Mouse (Mus musculus): ENCODE measurements around the gene Rprm. TPM values are rescaled to one million over a fixed set of nuclear protein-coding genes. Genes with fewer than 3 reads are reported as not detected.
A peak's percentile ranks its signal among the peaks of the same experiment; 100 is the strongest.

Rprm gene
- polyA plus RNA-seq, 1 experiment from 2014 or later: 35.6 TPM

GRCm38 (mm10) chr2:54083861-54084736 is 1.3 kb downstream of the Rprm start:
- 1% methylated on average over 29 of the region's 29 CpGs for whole genome bisulfite sequencing
- H3K27me3 ChIP-seq (ENCODE audit: control insufficient read depth, insufficient read depth, low read length): peaks cover 9% of the 10 kb centered on the region; the same call in 1 of the 2 replicates
- peak overlapping the region; percentile 77 for H3K27ac ChIP-seq (ENCODE audit: low read depth, low read length)
- no peaks in the 10 kb centered on the region for H3K9me3 ChIP-seq (ENCODE audit: control insufficient read depth, low read length)
- H3K4me1 ChIP-seq (ENCODE audit: control insufficient read depth, insufficient read depth, low read length): 0 out of 2 replicates have a peak, but pooled peaks cover 3% of the 10 kb centered on the region
- peak overlapping the region; percentile 56 for H3K9ac ChIP-seq (ENCODE audit: low read depth, low read length)
- H3K36me3 ChIP-seq (ENCODE audit: control insufficient read depth, insufficient read depth, low read length): no peaks in the 10 kb centered on the region
- peak overlapping the region; percentile 68 for H3K4me2 ChIP-seq (replicated peaks; ENCODE audit: low read depth, low read length)
- H3K4me3 ChIP-seq (ENCODE audit: low read length): peak overlapping the region; percentile 50
- peak; percentile 37; the same call in 1 of the 2 replicates for ATAC-seq (ENCODE audit: low FRiP score, low TSS enrichment)

- H3K4me2 ChIP-seq (replicated peaks; ENCODE audit: low read depth, low read length): no peak overlapping the region
- H3K9me3 ChIP-seq (ENCODE audit: control insufficient read depth, low read length): no peaks in the 10 kb centered on the region
These were observed 6.4 kb downstream of the Rprm start for GRCm38 (mm10) chr2:54078961-54079360.

GRCm38 (mm10) chr2:54071526-54071925 is 13.8 kb downstream of the Rprm start:
- ATAC-seq (ENCODE audit: low FRiP score, low TSS enrichment): no peak
- Histone ChIP-seq H3K4me1 (ENCODE audit: control insufficient read depth, insufficient read depth, low read length) (no peaks in the 10 kb centered on the region), H3K9me3 (ENCODE audit: control insufficient read depth, low read length) (no peaks in the 10 kb centered on the region), H3K27ac (ENCODE audit: low read depth, low read length) (no peak overlapping the region), H3K4me3 (ENCODE audit: low read length) (no peak overlapping the region), H3K4me2 (replicated peaks; ENCODE audit: low read depth, low read length) (no peak overlapping the region), H3K9ac (ENCODE audit: low read depth, low read length) (no peak overlapping the region), H3K27me3 (ENCODE audit: control insufficient read depth, insufficient read depth, low read length) (no peaks in the 10 kb centered on the region), H3K36me3 (ENCODE audit: control insufficient read depth, insufficient read depth, low read length) (no peaks in the 10 kb centered on the region)
- WGBS: 42% methylated on average over 1 of the region's 1 CpGs

More at GRCm38 (mm10) chr2:54078961-54079360, 6.4 kb downstream of the Rprm start:
- no peaks in the 10 kb centered on the region for H3K4me1 ChIP-seq (ENCODE audit: control insufficient read depth, insufficient read depth, low read length)
- no peaks in the 10 kb centered on the region for H3K27me3 ChIP-seq (ENCODE audit: control insufficient read depth, insufficient read depth, low read length)
- WGBS: 69% methylated on average over 7 of the region's 7 CpGs
- no peak overlapping the region for H3K27ac ChIP-seq (ENCODE audit: low read depth, low read length)
- no peak overlapping the region for H3K9ac ChIP-seq (ENCODE audit: low read depth, low read length)
- ATAC-seq (ENCODE audit: low FRiP score, low TSS enrichment): no peak
- no peak overlapping the region for H3K4me3 ChIP-seq (ENCODE audit: low read length)
- no peaks in the 10 kb centered on the region for H3K36me3 ChIP-seq (ENCODE audit: control insufficient read depth, insufficient read depth, low read length)

- H3K9ac ChIP-seq (ENCODE audit: low read depth, low read length): no peak overlapping the region
- WGBS: 14% methylated on average over 1 of the region's 1 CpGs
- H3K27me3 ChIP-seq (ENCODE audit: control insufficient read depth, insufficient read depth, low read length): no peaks in the 10 kb centered on the region
- no peak for ATAC-seq (ENCODE audit: low FRiP score, low TSS enrichment)
- no peaks in the 10 kb centered on the region for H3K36me3 ChIP-seq (ENCODE audit: control insufficient read depth, insufficient read depth, low read length)
- H3K4me2 ChIP-seq (replicated peaks; ENCODE audit: low read depth, low read length): no peak overlapping the region
- no peaks in the 10 kb centered on the region for H3K9me3 ChIP-seq (ENCODE audit: control insufficient read depth, low read length)
- H3K27ac ChIP-seq (ENCODE audit: low read depth, low read length): no peak overlapping the region
- no peaks in the 10 kb centered on the region for H3K4me1 ChIP-seq (ENCODE audit: control insufficient read depth, insufficient read depth, low read length)
- H3K4me3 ChIP-seq (ENCODE audit: low read length): no peak overlapping the region
These were observed 22.9 kb downstream of the Rprm start for GRCm38 (mm10) chr2:54062421-54062820.

GRCm38 (mm10) chr2:54061039-54061438 is 24.3 kb downstream of the Rprm start:
- H3K27ac ChIP-seq (ENCODE audit: low read depth, low read length): no peak overlapping the region
- no peaks in the 10 kb centered on the region for H3K36me3 ChIP-seq (ENCODE audit: control insufficient read depth, insufficient read depth, low read length)
- no peak for ATAC-seq (ENCODE audit: low FRiP score, low TSS enrichment)
- no peaks in the 10 kb centered on the region for H3K4me1 ChIP-seq (ENCODE audit: control insufficient read depth, insufficient read depth, low read length)
- H3K9me3 ChIP-seq (ENCODE audit: control insufficient read depth, low read length): no peaks in the 10 kb centered on the region
- no peak overlapping the region for H3K4me3 ChIP-seq (ENCODE audit: low read length)
- H3K4me2 ChIP-seq (replicated peaks; ENCODE audit: low read depth, low read length): no peak overlapping the region
- no peaks in the 10 kb centered on the region for H3K27me3 ChIP-seq (ENCODE audit: control insufficient read depth, insufficient read depth, low read length)
- H3K9ac ChIP-seq (ENCODE audit: low read depth, low read length): no peak overlapping the region
